Mouse (Mus musculus) hematopoietic multipotent progenitor cell, adult 10-12 weeks (in vitro differentiated cells): ENCODE measurements around the gene Gm17324. TPM values are rescaled to one million over a fixed set of nuclear protein-coding genes. Genes with fewer than 3 reads are reported as not detected.

Experiments used
- polyA plus RNA-seq: library from polyadenylated mRNA; stranded (reverse); fragments of >175 nt; gene quantifications from 2 replicates; pipeline ENCODE4 v1.2.3, GENCODE M21; 2012; ENCODE audit warnings: low replicate concordance

The Gm17324 gene
- polyA plus RNA-seq, result 0.15 TPM in 1 of 2 replicates, not detected in the other

GRCm38 (mm10) chr9:78447973-78448873 lies at the start of gene Gm17324, which contains the start of gene Mto1:
Gene Gm17324, minus strand, starts transcription at chr9:78448786.
Gene Mto1, plus strand, starts transcription at chr9:78448208.

GRCm38 (mm10) chr9:78488890-78489420 lies 40.4 kb upstream of the Gm17324 start, which contains the start of gene Eef1a1:
Gene Eef1a1, minus strand, starts transcription at chr9:78489151.

DNA sequence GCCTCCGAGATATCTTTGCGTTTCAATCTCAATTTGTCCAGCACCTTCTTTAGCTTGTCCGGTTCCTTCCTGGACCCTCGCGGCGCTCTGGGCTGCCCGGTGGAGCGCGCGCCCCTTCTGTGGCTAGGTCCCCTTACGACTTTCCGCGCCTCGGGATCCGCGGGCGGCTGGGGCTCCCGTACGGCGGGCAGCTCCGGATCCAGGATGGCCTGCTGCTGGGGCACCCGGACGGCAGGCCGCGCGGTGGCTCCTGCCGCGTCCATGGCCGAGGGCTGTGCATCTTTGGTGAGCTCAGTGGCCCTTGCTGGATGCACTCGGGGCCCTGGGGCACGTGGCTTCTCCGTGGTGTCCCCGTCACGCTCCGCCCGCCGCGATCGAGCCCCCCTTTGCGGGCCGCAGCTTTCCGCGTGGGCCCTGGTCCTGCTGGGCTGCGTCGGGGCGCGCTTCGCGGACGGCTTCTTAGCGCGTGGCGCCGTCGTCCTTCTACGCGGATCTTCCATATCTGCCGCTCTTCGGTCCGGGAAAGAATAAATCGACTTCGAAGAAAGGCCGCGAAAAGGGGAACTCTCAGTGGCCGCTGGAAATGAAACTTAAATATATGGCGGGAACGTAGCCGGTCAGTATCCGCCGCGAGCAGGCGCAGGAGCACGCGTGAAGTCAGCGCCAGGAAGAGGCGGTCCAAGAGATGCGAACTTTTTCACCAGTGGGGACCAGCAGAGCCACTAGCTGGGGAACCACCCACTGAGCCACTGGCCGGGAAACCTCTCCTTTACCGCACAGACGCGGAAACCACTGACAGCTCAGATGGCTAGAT lies 5.8 kb downstream of the Gm17324 start, which contains the start of gene Cgas:
Cgas (minus strand) TSS at position 659 of the 814 bp plus-strand sequence.

Other genes starting within 250 kb of the Gm17324 start
- gene Gsta1, start 218.1 kb downstream of the Gm17324 start, polyA plus RNA-seq, result not detected in 2 replicates
- not detected in 2 replicates for gene Gm3776, start 191.7 kb downstream of the Gm17324 start, polyA plus RNA-seq
- gene Gm10639, start 158.9 kb downstream of the Gm17324 start, polyA plus RNA-seq, result not detected in 2 replicates
- not detected in 2 replicates for gene Omt2a, start 134.0 kb downstream of the Gm17324 start, polyA plus RNA-seq
- not detected in 2 replicates for gene Omt2b, start 121.2 kb downstream of the Gm17324 start, polyA plus RNA-seq
- gene Gsta2, start 93.0 kb downstream of the Gm17324 start, polyA plus RNA-seq, result not detected in 2 replicates
- gene Dppa5a, start 80.6 kb downstream of the Gm17324 start, polyA plus RNA-seq, result not detected in 2 replicates
- not detected in 2 replicates for gene Ooep, start 70.1 kb downstream of the Gm17324 start, polyA plus RNA-seq
- 0.64 and 1.4 TPM in 2 replicates for gene Ddx43, start 53.0 kb downstream of the Gm17324 start, polyA plus RNA-seq
- 1.1 and 4.1 TPM in 2 replicates for gene Cgas, start 5.5 kb downstream of the Gm17324 start, polyA plus RNA-seq
- 8.8 and 19.1 TPM in 2 replicates for gene Mto1, start 578 bp downstream of the Gm17324 start, polyA plus RNA-seq
- gene Eef1a1, start 40.4 kb upstream of the Gm17324 start, polyA plus RNA-seq, result 594 and 678 TPM in 2 replicates
- 2.5 and 4.9 TPM in 2 replicates for gene Slc17a5, start 139.3 kb upstream of the Gm17324 start, polyA plus RNA-seq
- gene Cd109, start 166.8 kb upstream of the Gm17324 start, polyA plus RNA-seq, result not detected in 2 replicates